Mouse (Mus musculus) cerebellum, postnatal 36 days (tissue): ENCODE measurements around the gene Sim2.

Experiments used
- DNase-seq, 2 experiments: peaks; one replicate each; pipeline ENCODE4 v3.0.0; 2021 to 2022; ENCODE audit warnings: mixed read lengths in 2 of 2

Sim2 gene

GRCm38 (mm10) chr16:94168655-94169545 lies 84.2 kb downstream of the Sim2 start:
- DNase-seq: no peak

DNA sequence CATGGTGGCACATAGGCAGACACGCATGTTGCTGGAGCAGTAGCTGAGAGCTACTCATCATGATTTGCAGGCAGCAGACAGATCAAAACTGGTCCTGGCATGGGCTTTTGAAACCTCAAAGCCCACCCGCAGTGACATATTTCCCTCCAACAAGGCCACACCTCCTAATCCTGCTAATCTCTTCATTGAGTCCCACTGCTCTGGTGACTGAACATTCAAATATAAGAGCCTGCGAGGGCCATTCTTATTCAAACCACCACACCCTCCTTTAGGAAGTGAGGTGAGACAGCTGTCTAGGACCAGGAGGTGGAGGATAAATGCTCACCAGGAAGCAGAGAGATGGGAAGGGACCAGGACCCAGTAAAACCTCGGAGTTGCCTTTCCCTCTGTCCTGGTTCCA lies 85.5 kb downstream of the Sim2 start:
- no peak for DNase-seq

- no peak for DNase-seq
These were observed 88.6 kb downstream of the Sim2 start for GRCm38 (mm10) chr16:94173361-94173760.

GRCm38 (mm10) chr16:94175366-94175986 lies 90.7 kb downstream of the Sim2 start:
- DNase-seq: no peak
